15 mouse cellular contexts compared by ENCODE assay signal in the genomic region with DNA sequence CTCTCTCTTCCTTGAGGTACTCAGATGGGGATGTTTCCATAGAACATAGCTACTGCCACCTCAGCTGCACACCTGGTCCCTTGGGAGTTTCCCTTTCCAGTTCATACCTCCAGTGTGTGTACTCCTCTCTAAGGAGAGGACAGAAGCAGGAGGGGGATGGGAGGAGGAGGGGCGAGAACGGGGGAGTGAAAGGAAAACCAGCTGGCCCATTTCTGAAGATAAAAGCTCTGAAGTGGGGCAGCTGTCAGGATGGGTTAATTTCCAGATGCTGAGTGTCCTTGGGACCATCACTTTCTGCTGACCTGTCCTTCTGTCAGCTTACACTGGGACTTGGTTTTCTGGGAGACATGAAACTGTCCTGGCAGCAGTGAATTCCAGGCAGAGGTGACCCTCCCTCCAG.
"Had no signal": no experiment of that assay in that cellular context is flagged by ENCODE, and none has a peak within 500 bp of the region (broad histone marks: within the 10 kb centered on the region; RNA-seq: fewer than 3 reads in every experiment).

No protein-coding gene starts in this region.

- H3K9me3 ChIP-seq: limb, embryonic 12.5 days; limb, embryonic 15.5 days had no signal

- H3K27me3 ChIP-seq: limb, embryonic 12.5 days; limb, embryonic 15.5 days had no signal

- H3K9ac ChIP-seq: limb, embryonic 12.5 days; limb, embryonic 15.5 days; liver, embryonic 14.5 days; liver, postnatal 0 days had no signal

- ATAC-seq: intestine, postnatal 0 days; liver, postnatal 0 days had no signal

- DNase-seq: kidney, adult 9 months; kidney, postnatal 4 days; left cerebral cortex, postnatal 4 days; liver, postnatal 0 days; lung, postnatal 14 days; lung, postnatal 4 days; midbrain, embryonic 14.5 days; thymus, adult 18-20 months; thymus, postnatal 36 days had no signal

- H3K4me1 ChIP-seq: limb, embryonic 12.5 days; limb, embryonic 15.5 days had no signal

- H3K27ac ChIP-seq: limb, embryonic 12.5 days; limb, embryonic 15.5 days; liver, embryonic 14.5 days had no signal

- H3K4me3 ChIP-seq: limb, embryonic 12.5 days; limb, embryonic 15.5 days had no signal

- H3K36me3 ChIP-seq: limb, embryonic 12.5 days; limb, embryonic 15.5 days had no signal

- H3K4me2 ChIP-seq: limb, embryonic 12.5 days; limb, embryonic 15.5 days; liver, embryonic 11.5 days; midbrain, embryonic 11.5 days had no signal
